Mouse (Mus musculus) forebrain, postnatal 0 days (tissue): ENCODE data around the gene Samm50. TPM values are rescaled to one million over a fixed set of nuclear protein-coding genes. Genes with fewer than 3 reads are reported as not detected.

Source experiments
- ATAC-seq: fragments of 200-750 bp; cut with Nextera tagmentation; 2 replicates; pipeline ENCODE4 v1.8.0; 2017; ENCODE audit warnings: mild to moderate bottlenecking, moderate library complexity
- DNase-seq: peaks from one replicate; pipeline ENCODE4 v3.0.0-alpha.2; 2015
- H3K27ac ChIP-seq: fragments of 300-500 bp; sonication (generic); 2 replicates; pipeline ENCODE4 v1.5.1; 2014; ENCODE audit warnings: low read depth, mild to moderate bottlenecking, antibody characterized with exemption, low read length, moderate library complexity, mixed read lengths
- H3K27me3 ChIP-seq: fragments of 300-500 bp; sonication (generic); 2 replicates; pipeline ENCODE4 v1.6.1; 2014; ENCODE audit warnings: mild to moderate bottlenecking, low read length, mixed read lengths; ENCODE audit not compliant: insufficient read depth
- H3K36me3 ChIP-seq: fragments of 300-500 bp; sonication (generic); 2 replicates; pipeline ENCODE4 v1.6.1; 2014; ENCODE audit warnings: mild to moderate bottlenecking, moderate library complexity; ENCODE audit not compliant: insufficient read depth
- H3K4me1 ChIP-seq: fragments of 300-500 bp; sonication (generic); 2 replicates; pipeline ENCODE4 v1.6.1; 2014; ENCODE audit warnings: antibody characterized with exemption; ENCODE audit not compliant: insufficient read depth
- H3K4me2 ChIP-seq: fragments of 300-500 bp; sonication (generic); 2 replicates; pipeline ENCODE4 v1.6.1; 2014; ENCODE audit warnings: low read depth, mild to moderate bottlenecking, moderate library complexity
- H3K4me3 ChIP-seq: fragments of 300-500 bp; sonication (generic); 2 replicates; pipeline ENCODE4 v1.5.1; 2014; ENCODE audit warnings: low read depth, low read length, mixed read lengths
- H3K9ac ChIP-seq: fragments of 300-500 bp; sonication (generic); 2 replicates; pipeline ENCODE4 v1.6.1; 2014; ENCODE audit warnings: mild to moderate bottlenecking
- H3K9me3 ChIP-seq: fragments of 300-500 bp; sonication (generic); 2 replicates; pipeline ENCODE4 v1.6.1; 2016; ENCODE audit warnings: low read length
- CTCF ChIP-seq: sonication (generic); IDR thresholded peaks from 2 replicates; pipeline ENCODE4 v1.5.1; 2016; ENCODE audit warnings: antibody characterized with exemption, control low read depth, low read depth
- WGBS: fragments of 180-500 bp; shearing (Covaris S2); extraction: QIAGEN DNeasy Blood & Tissue Kit; methylation state at CpG from one replicate; pipeline ENCODE4 v1.1.7; 2014; 5-methylcytosine and 5-hydroxymethylcytosine counted together
- polyA plus RNA-seq: library from polyadenylated mRNA; unstranded; fragments of >200 nt; fragmentation: Nextera tagmentation; extraction: Ambion mirVana; gene quantifications from 2 replicates; pipeline ENCODE4 v1.2.1, GENCODE M21; 2015
- total RNA-seq: library from RNA; depleted of rRNA; stranded (reverse); fragments of >200 nt; gene quantifications from 2 replicates; pipeline ENCODE4 v1.2.3, GENCODE M21; 2014

Samm50 gene
- total and polyA plus RNA-seq, 2 experiments from 2014 or later = 36.6 to 88.3 TPM

- no peak overlapping the region for H3K9ac ChIP-seq
- peaks cover 9% of the 10 kb centered on the region; the same call in 1 of the 2 replicates for H3K4me1 ChIP-seq
- no peak overlapping the region for H3K4me3 ChIP-seq
- no peak for TF ChIP-seq CTCF
- ATAC-seq (no peak), DNase-seq (no peak)
- no peaks in the 10 kb centered on the region for H3K9me3 ChIP-seq
- H3K27me3 ChIP-seq = no peaks in the 10 kb centered on the region
- no peaks in the 10 kb centered on the region for H3K36me3 ChIP-seq
- H3K27ac ChIP-seq = no peak overlapping the region
- whole genome bisulfite sequencing = 50% methylated on average over 2 of the region's 2 CpGs
- no peak overlapping the region for H3K4me2 ChIP-seq
Measured at GRCm38 (mm10) chr15:84188887-84189530, 3.0 kb upstream of the Samm50 start.

GRCm38 (mm10) chr15:84189881-84190280 is 2.2 kb upstream of the Samm50 start:
- WGBS = 35% methylated on average over 3 of the region's 3 CpGs
- Histone ChIP-seq H3K36me3 (no peaks in the 10 kb centered on the region), H3K9ac (no peak overlapping the region), H3K4me2 (no peak overlapping the region), H3K9me3 (no peaks in the 10 kb centered on the region), H3K4me1 (peaks cover 9% of the 10 kb centered on the region; the same call in 1 of the 2 replicates), H3K27ac (no peak overlapping the region), H3K4me3 (no peak overlapping the region), H3K27me3 (no peaks in the 10 kb centered on the region)
- DNase-seq = peak; percentile 18
- ATAC-seq = no peak
- TF ChIP-seq CTCF = no peak

GRCm38 (mm10) chr15:84191724-84192057 is 350 bp upstream of the Samm50 start:
- under 1% methylated on average over 9 of the region's 9 CpGs for WGBS
- Histone ChIP-seq H3K27me3 (no peaks in the 10 kb centered on the region), H3K9me3 (no peaks in the 10 kb centered on the region), H3K27ac (peak overlapping the region; percentile 91), H3K4me2 (peak overlapping the region; percentile 82), H3K4me1 (peaks cover 9% of the 10 kb centered on the region; the same call in 1 of the 2 replicates), H3K9ac (peak overlapping the region; percentile 80), H3K36me3 (peaks cover 12% of the 10 kb centered on the region), H3K4me3 (peak overlapping the region; percentile 89)
- no peak for DNase-seq
- ATAC-seq = peak; percentile 44
- TF ChIP-seq CTCF = no peak

GRCm38 (mm10) chr15:84196486-84197165 is 4.6 kb downstream of the Samm50 start:
- H3K36me3 ChIP-seq = peaks cover 61% of the 10 kb centered on the region
- peaks cover 9% of the 10 kb centered on the region; the same call in 1 of the 2 replicates for H3K4me1 ChIP-seq
- no peak overlapping the region for H3K4me3 ChIP-seq
- WGBS = 83% methylated on average over 8 of the region's 8 CpGs
- ATAC-seq (no peak), DNase-seq (no peak)
- no peak for TF ChIP-seq CTCF
- no peak overlapping the region for H3K4me2 ChIP-seq
- H3K9ac ChIP-seq = no peak overlapping the region
- no peaks in the 10 kb centered on the region for H3K9me3 ChIP-seq
- no peak overlapping the region for H3K27ac ChIP-seq
- H3K27me3 ChIP-seq = no peaks in the 10 kb centered on the region

- no peak overlapping the region for H3K9ac ChIP-seq
- no peak for TF ChIP-seq CTCF
- H3K27me3 ChIP-seq = no peaks in the 10 kb centered on the region
- WGBS = over 99% methylated on average over 4 of the region's 4 CpGs
- DNase-seq (no peak), ATAC-seq (no peak)
- no peak overlapping the region for H3K27ac ChIP-seq
- H3K4me2 ChIP-seq = no peak overlapping the region
- H3K36me3 ChIP-seq = peaks cover 91% of the 10 kb centered on the region
- H3K4me1 ChIP-seq = no peaks in the 10 kb centered on the region
- H3K4me3 ChIP-seq = no peak overlapping the region
- no peaks in the 10 kb centered on the region for H3K9me3 ChIP-seq
Measured at GRCm38 (mm10) chr15:84207327-84207726, 15.3 kb downstream of the Samm50 start.

- TF ChIP-seq CTCF = no peak
- H3K27me3 ChIP-seq = no peaks in the 10 kb centered on the region
- H3K4me2 ChIP-seq = no peak overlapping the region
- DNase-seq = no peak
- H3K27ac ChIP-seq = peak overlapping the region; percentile 15; the same call in 1 of the 2 replicates
- no peaks in the 10 kb centered on the region for H3K9me3 ChIP-seq
- ATAC-seq = no peak
- WGBS = 82% methylated on average over 11 of the region's 11 CpGs
- peaks cover 72% of the 10 kb centered on the region for H3K36me3 ChIP-seq
- H3K9ac ChIP-seq = no peak overlapping the region
- H3K4me3 ChIP-seq = no peak overlapping the region
- H3K4me1 ChIP-seq = no peaks in the 10 kb centered on the region
Measured at GRCm38 (mm10) chr15:84209517-84210412, 17.7 kb downstream of the Samm50 start.
